Mouse (Mus musculus) liver, embryonic 14.5 days (tissue): ENCODE measurements around the gene Kif5c. TPM values are rescaled to one million over a fixed set of nuclear protein-coding genes. Genes with fewer than 3 reads are reported as not detected.

ENCODE experiments used
- ATAC-seq: fragments of 200-750 bp; cut with Nextera tagmentation; 2 replicates; pipeline ENCODE4 v1.8.0; 2017; ENCODE audit warnings: moderate number of reproducible peaks, mild to moderate bottlenecking, moderate library complexity; ENCODE audit not compliant: insufficient read depth
- DNase-seq, 3 experiments: peaks; one replicate each; pipeline ENCODE4 v3.0.0-alpha.2; 2012 to 2013; ENCODE audit warnings: low read depth in 3 of 3, low spot score in 3 of 3
- H3K27ac ChIP-seq: fragments of 300-500 bp; sonication (generic); 2 replicates; pipeline ENCODE4 v1.5.1; 2014; ENCODE audit warnings: moderate library complexity, mild to moderate bottlenecking, control low read depth, inconsistent platforms
- H3K27me3 ChIP-seq: fragments of 300-500 bp; sonication (generic); 2 replicates; pipeline ENCODE4 v1.6.1; 2014; ENCODE audit warnings: mild to moderate bottlenecking, low read length, moderate library complexity; ENCODE audit not compliant: control insufficient read depth, insufficient read depth
- H3K36me3 ChIP-seq: fragments of 300-500 bp; sonication (generic); replicated peaks from 2 replicates; pipeline ENCODE4 v1.6.1; 2014; ENCODE audit warnings: low read depth; ENCODE audit not compliant: control insufficient read depth, insufficient read depth
- H3K4me1 ChIP-seq, 2 experiments: fragments of 200-500 bp in 1 of 2; fragments of 300-500 bp in 1 of 2; sonication (generic) in 1 of 2; replicated peaks; 2 replicates each; pipeline ENCODE4 v1.6.1; 2012 to 2014; ENCODE audit warnings: antibody characterized with exemption in 1 of 2, inconsistent platforms in 1 of 2, low read length in 1 of 2; ENCODE audit not compliant: control insufficient read depth in 2 of 2, insufficient read depth in 2 of 2
- H3K4me2 ChIP-seq: fragments of 300-500 bp; sonication (generic); 2 replicates; pipeline ENCODE4 v1.6.1; 2014; ENCODE audit warnings: low read depth, mild to moderate bottlenecking, control low read depth, moderate library complexity
- H3K4me3 ChIP-seq, 2 experiments: fragments of 200-500 bp in 1 of 2; fragments of 300-500 bp in 1 of 2; sonication (generic) in 1 of 2; 2 replicates each; pipeline ENCODE4 v1.5.1; 2012 to 2014; ENCODE audit warnings: low read depth in 2 of 2, low read length in 2 of 2, mild to moderate bottlenecking in 2 of 2, control low read depth in 1 of 2, inconsistent platforms in 1 of 2, moderate library complexity in 1 of 2; ENCODE audit not compliant: insufficient read depth in 1 of 2
- H3K9ac ChIP-seq: fragments of 300-500 bp; sonication (generic); replicated peaks from 2 replicates; pipeline ENCODE4 v1.6.1; 2014; ENCODE audit warnings: mild to moderate bottlenecking, control low read depth, moderate library complexity
- H3K9me3 ChIP-seq: fragments of 300-500 bp; sonication (generic); 2 replicates; pipeline ENCODE4 v1.6.1; 2016; ENCODE audit warnings: low read length, mixed read lengths; ENCODE audit not compliant: control insufficient read depth
- CTCF ChIP-seq: IDR thresholded peaks from 2 replicates; pipeline ENCODE4 v1.5.1; 2016; ENCODE audit warnings: antibody characterized with exemption, low read depth, control low read depth
- EP300 ChIP-seq: IDR thresholded peaks from 2 replicates; pipeline ENCODE4 v1.6.1; 2016; ENCODE audit warnings: antibody characterized with exemption, low read depth
- WGBS: fragments of 180-500 bp; shearing (Covaris S2); extraction: QIAGEN DNeasy Blood & Tissue Kit; methylation state at CpG from one replicate; pipeline ENCODE4 v1.1.7; 2014; ENCODE audit not compliant: insufficient replicate concordance; 5-methylcytosine and 5-hydroxymethylcytosine counted together
- polyA plus RNA-seq, 2 experiments: library from polyadenylated mRNA; depleted of rRNA in 1 of 2; stranded (reverse) in 1 of 2; unstranded in 1 of 2; fragments of >200 nt; fragmentation: Nextera tagmentation in 1 of 2; extraction: Ambion mirVana in 1 of 2; gene quantifications; 2 replicates each; pipeline versions ENCODE4 v1.2.1 to v1.2.3; 2012 to 2014

Kif5c gene
- polyA plus RNA-seq (2012; rRNA removed) (0.12 and 0.17 TPM in 2 replicates), polyA plus RNA-seq (2014; fragmentation: Nextera tagmentation; extraction: Ambion mirVana) (0.10 and 0.14 TPM in 2 replicates)

DNA sequence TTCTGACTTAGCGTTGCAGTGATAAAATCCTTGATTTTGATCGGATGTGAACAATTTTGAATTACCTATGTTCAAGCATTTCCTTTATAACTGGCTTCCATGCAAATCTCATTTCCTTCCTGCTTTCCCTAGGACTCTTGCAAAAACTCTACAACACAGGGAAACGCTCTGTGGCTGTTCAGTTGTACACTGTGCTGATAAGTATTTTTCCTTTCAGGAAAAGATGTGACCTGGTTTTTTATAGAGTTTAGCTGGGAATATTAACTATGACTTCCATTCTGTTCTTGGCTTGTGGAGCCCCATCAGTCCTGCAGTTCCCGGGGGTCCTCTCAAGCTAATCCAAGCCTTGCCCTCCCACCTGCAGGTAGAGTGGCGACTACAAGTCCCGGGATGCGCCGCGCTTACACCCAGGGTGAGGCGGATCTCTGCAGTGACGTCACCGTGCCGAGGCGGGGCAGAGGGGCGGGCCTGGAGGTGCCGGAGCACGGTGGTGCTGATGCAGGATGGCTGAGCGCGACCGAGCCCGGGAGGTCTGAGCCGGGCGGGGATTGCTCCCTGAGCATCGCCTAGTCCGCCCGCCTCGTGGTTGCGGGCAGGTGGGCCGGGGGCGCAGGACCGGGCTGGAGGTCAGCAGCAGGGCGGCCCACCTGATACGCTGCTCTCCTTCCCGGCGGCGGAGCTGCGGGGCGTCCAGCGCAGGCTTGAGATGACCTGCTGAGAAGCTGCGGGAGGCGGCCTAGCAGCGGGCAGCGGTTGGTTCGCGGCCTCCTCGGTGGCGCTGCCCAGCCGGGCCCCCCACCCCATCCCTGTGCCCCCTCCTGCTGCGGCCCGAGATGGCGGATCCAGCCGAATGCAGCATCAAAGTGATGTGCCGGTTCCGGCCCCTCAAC is at the start of gene Kif5c:
TSS of gene Kif5c (plus strand) at position 470 of the 890 bp plus-strand sequence.
- no peak within 1 kb of the TSS for H3K27ac ChIP-seq
- TF ChIP-seq EP300 (no peak), CTCF (no peak)
- DNase-seq (peak; percentile 12 to 29 (median 15)), ATAC-seq (peak; percentile 53; the same call in 1 of the 2 replicates)
- peak within 1 kb of the TSS; percentile 10 to 37; a peak in 3 of 4 replicates for H3K4me3 ChIP-seq
- H3K36me3 ChIP-seq: no peaks in the 10 kb centered on the region
- no peak within 1 kb of the TSS for H3K9ac ChIP-seq
- 5% methylated on average over 54 of the region's 54 CpGs for WGBS
- H3K9me3 ChIP-seq: no peaks in the 10 kb centered on the region
- H3K27me3 ChIP-seq: peaks cover 28% of the 10 kb centered on the region
- no peaks in the 10 kb centered on the region for H3K4me1 ChIP-seq
- peak within 1 kb of the TSS; percentile 50 for H3K4me2 ChIP-seq

DNA sequence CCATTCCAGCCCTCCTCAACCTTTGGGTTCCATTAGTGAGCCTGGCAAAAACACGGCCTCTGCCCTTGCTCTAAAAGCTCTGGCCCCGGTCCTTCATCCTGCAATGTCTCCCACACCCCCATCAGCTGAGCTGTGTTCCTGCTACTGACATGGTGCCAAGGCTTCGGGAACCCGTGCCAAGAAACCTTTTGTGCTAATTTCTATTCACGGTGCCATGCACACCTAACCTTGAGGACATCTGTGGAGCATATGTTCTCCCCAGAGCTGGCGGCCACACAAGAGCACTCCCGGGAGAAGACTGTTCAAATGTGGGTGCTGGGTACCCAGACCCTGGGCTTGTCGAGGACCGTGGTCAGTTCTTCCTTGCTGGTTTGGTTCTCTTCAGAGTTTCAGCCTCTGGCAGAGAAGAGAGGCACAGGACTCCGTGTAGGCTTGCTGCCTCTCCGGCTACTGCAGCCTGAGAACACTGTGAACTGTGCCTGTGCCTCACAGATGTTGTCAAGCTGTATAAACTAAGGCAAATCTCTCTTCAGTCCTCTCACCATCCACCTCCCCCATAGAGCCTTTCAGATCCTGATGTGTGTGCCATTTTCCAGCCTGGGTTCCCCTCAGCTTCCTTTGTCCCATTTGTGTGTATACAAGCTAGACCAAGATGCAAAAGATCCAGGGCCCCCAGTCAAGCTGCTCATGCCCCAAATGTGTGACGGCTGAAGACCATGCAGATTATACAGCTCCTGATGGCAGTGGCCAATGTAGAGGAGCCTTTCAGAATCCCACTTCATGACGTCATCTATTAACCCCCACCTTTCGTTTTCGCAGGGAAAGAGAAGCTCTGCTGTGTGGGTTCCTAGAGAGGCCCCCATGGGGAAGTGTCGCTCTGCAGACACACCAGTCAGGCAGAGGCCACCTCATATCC is 49.0 kb upstream of the Kif5c start:
- DNase-seq: no peak
- ATAC-seq: no peak
- no peak overlapping the region for H3K27ac ChIP-seq
- no peak overlapping the region for H3K4me2 ChIP-seq
- no peak overlapping the region for H3K4me3 ChIP-seq
- no peaks in the 10 kb centered on the region for H3K4me1 ChIP-seq
- H3K9ac ChIP-seq: no peak overlapping the region
- no peak for TF ChIP-seq CTCF
- no peak for TF ChIP-seq EP300
- WGBS: 55% methylated on average over 16 of the region's 16 CpGs
- H3K27me3 ChIP-seq: no peaks in the 10 kb centered on the region
- H3K9me3 ChIP-seq: no peaks in the 10 kb centered on the region
- H3K36me3 ChIP-seq: no peaks in the 10 kb centered on the region

DNA sequence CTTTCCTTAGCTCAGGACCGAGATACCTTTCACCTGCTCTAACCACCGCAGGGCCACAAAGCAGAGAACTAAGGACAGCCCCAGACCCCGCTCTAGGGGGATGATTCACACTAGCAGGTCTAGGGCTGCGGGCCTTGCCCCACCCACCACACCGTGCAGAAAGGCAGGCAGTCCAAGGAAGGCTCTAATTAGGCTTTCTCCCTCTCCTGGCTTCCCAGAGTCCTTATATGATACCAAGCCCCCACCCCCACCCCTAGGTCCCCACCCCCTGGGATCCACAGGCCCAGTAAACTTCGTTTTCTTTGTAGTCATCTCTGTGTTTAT is 48.4 kb upstream of the Kif5c start:
- DNase-seq (no peak), ATAC-seq (no peak)
- H3K9ac ChIP-seq: no peak overlapping the region
- no peaks in the 10 kb centered on the region for H3K4me1 ChIP-seq
- no peaks in the 10 kb centered on the region for H3K9me3 ChIP-seq
- WGBS: 32% methylated on average over 6 of the region's 6 CpGs
- no peak overlapping the region for H3K27ac ChIP-seq
- no peak overlapping the region for H3K4me3 ChIP-seq
- H3K36me3 ChIP-seq: no peaks in the 10 kb centered on the region
- TF ChIP-seq EP300 (no peak), CTCF (no peak)
- no peaks in the 10 kb centered on the region for H3K27me3 ChIP-seq
- no peak overlapping the region for H3K4me2 ChIP-seq

DNA sequence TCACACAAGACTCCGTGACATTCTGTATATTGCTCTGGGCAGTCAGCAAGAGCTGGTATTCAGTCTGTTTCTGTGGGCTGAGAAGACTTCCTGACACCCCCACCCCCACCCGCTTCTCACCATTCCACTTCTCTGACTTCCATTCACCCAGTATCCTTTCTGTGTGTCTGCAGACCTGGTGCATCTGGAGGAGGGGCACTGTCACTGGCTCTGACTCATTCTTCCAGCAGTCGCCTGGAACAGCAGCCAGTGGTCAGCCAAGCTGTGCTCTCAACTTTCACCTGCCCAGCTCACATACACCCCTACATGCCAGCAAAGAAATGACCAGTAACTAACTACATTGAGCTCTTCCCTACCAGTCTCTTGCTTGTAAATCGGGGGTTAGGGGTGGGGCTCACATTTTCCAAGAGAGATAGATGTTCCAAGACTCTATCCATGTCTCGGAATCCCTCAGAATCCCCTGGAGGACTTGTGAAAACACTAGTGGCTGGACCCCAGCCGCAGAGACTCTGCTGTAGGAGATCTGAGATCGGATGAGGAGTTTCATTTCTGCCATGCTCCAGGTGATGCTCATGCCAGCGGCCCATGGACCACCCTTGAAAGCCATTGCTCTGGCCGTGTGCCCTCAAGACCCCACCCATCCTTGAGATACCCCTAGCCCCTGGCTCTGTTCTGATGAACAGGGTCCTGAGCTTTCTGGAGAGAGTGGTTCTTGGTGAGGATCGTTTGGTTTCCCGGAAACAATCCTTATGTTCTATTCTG is 47.8 kb upstream of the Kif5c start:
- H3K9ac ChIP-seq: no peak overlapping the region
- no peak for TF ChIP-seq CTCF
- TF ChIP-seq EP300: no peak
- H3K9me3 ChIP-seq: no peaks in the 10 kb centered on the region
- no peak overlapping the region for H3K27ac ChIP-seq
- H3K27me3 ChIP-seq: no peaks in the 10 kb centered on the region
- ATAC-seq: no peak
- no peaks in the 10 kb centered on the region for H3K4me1 ChIP-seq
- no peaks in the 10 kb centered on the region for H3K36me3 ChIP-seq
- no peak overlapping the region for H3K4me2 ChIP-seq
- WGBS: 54% methylated on average over 11 of the region's 11 CpGs
- no peak overlapping the region for H3K4me3 ChIP-seq
- DNase-seq: no peak
